Mouse (Mus musculus) neural tube, embryonic 13.5 days (tissue): ENCODE measurements at regions not wholly inside any gene's neighbourhood (a gene's known extent, or its start where the extent isn't known, plus 50 kb on each side); places are given as distances from the start of the nearest gene placed in this dataset.

Experiments used
- ATAC-seq: fragments of 200-750 bp; cut with Nextera tagmentation; 2 replicates; pipeline ENCODE4 v1.8.0; 2017; ENCODE audit warnings: low read depth, mild to moderate bottlenecking, moderate TSS enrichment, moderate library complexity
- H3K27ac ChIP-seq: fragments of 300-500 bp; sonication (generic); replicated peaks from 2 replicates; pipeline ENCODE4 v1.5.1; 2015; ENCODE audit warnings: moderate library complexity, mild to moderate bottlenecking, inconsistent platforms
- H3K27me3 ChIP-seq: fragments of 300-500 bp; sonication (generic); 2 replicates; pipeline ENCODE4 v1.6.1; 2015; ENCODE audit warnings: mild to moderate bottlenecking, inconsistent platforms
- H3K36me3 ChIP-seq: fragments of 300-500 bp; sonication (generic); 2 replicates; pipeline ENCODE4 v1.6.1; 2015; ENCODE audit warnings: mild to moderate bottlenecking, inconsistent platforms
- H3K4me1 ChIP-seq: fragments of 300-500 bp; sonication (generic); replicated peaks from 2 replicates; pipeline ENCODE4 v1.6.1; 2015; ENCODE audit warnings: inconsistent platforms
- H3K4me2 ChIP-seq: fragments of 300-500 bp; sonication (generic); 2 replicates; pipeline ENCODE4 v1.6.1; 2015; ENCODE audit warnings: inconsistent platforms, mild to moderate bottlenecking, moderate library complexity
- H3K4me3 ChIP-seq: fragments of 300-500 bp; sonication (generic); 2 replicates; pipeline ENCODE4 v1.5.1; 2015; ENCODE audit warnings: mild to moderate bottlenecking, inconsistent platforms
- H3K9ac ChIP-seq: fragments of 300-500 bp; sonication (generic); 2 replicates; pipeline ENCODE4 v1.6.1; 2015; ENCODE audit warnings: moderate library complexity, mild to moderate bottlenecking, inconsistent platforms
- H3K9me3 ChIP-seq: fragments of 300-500 bp; sonication (generic); 2 replicates; pipeline ENCODE4 v1.6.1; 2016; ENCODE audit warnings: inconsistent platforms
- WGBS: fragments of 180-500 bp; shearing (Covaris S2); methylation state at CpG from one replicate; pipeline ENCODE4 v1.1.7; 2015; 5-methylcytosine and 5-hydroxymethylcytosine counted together

DNA sequence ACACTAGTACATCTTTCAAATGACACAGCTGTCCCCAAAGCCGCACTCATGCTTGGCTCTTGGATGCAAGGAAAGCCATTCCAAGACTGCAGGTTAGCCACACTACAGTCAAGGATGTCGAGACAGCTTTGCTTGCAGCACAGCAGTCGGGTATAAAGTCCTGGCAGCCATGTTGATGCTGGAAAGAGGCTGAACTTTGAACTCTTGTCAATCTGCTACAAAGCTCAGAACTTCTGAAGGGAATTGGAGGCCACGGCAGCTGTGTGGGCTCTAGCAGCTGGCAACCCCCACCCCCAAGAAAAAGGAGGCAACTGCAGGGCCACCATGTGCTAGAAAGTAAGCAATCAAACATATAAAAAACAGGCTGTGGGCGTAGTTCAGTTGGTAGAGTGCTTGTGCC, 90.0 kb upstream of the Zcchc2 start:
- Histone ChIP-seq H3K27me3 (no peaks in the 10 kb centered on the region), H3K9ac (no peak overlapping the region), H3K27ac (no peak overlapping the region), H3K4me1 (no peaks in the 10 kb centered on the region), H3K4me3 (no peak overlapping the region), H3K9me3 (no peaks in the 10 kb centered on the region), H3K36me3 (no peaks in the 10 kb centered on the region), H3K4me2 (no peak overlapping the region)
- WGBS = 76% methylated on average over 5 of the region's 5 CpGs
- ATAC-seq = no peak

DNA sequence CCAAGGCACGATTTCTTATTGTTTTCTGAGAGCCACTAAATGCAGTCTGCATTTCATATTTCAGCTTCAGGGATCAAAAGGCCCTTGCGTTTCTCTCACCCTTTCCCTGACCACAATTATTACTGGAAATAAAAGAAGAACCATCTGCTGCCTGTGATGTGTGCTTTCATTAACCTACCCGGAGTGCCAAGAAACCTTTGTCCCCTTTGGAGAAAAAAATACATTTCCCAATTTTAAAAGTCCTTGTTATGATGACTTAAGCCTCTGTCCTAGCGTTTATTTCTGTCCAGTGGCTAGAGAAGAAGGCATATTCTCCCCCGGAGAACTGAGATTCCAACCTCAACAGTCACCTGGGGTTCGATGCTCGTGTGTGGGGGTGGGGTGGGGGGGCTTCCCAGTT, 89.3 kb upstream of the Zcchc2 start:
- Histone ChIP-seq H3K4me3 (no peak overlapping the region), H3K27me3 (no peaks in the 10 kb centered on the region), H3K4me2 (no peak overlapping the region), H3K27ac (no peak overlapping the region), H3K36me3 (no peaks in the 10 kb centered on the region), H3K4me1 (no peaks in the 10 kb centered on the region), H3K9me3 (no peaks in the 10 kb centered on the region), H3K9ac (no peak overlapping the region)
- WGBS = 82% methylated on average over 7 of the region's 7 CpGs
- ATAC-seq = no peak

DNA sequence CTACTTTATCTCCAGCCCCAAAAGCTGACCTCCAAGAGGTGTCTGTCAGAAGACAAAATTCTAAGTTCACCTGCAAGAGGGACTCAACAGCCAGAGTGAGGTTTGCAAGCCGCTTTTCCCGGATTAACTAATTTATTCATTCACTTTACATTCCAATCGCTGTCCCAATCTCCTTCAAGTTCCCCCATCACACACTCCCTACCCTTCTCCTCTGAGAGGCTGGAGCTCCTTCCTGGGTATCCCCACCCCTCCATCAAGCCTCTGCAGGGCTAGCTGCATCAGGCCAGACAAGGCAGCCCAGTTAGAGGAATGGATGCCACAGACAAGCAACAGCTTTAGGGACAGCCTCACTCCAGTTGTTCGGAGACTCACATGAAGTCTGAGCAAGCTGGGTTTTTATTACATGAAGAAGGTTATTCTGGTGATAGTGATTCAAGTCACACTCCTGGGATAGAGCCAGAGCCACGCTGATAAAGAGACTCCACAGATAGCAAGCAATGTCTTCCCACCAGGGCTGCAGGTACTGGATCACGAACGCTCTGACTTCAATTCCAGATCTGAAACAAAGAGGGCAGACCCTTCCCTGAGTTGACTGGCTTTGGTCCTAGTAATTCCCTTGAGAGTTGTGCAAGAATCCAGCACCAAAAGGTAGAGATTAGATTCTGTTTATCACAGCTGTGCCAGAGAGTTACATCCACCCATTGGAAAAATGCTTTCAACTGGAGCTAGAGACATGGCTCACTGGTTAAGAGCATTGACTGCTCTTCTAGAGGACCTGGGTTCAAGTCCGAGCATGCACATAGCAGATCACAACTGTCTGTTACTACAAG, 86.7 kb upstream of the Zcchc2 start:
- no peak overlapping the region for H3K27ac ChIP-seq
- H3K27me3 ChIP-seq = no peaks in the 10 kb centered on the region
- no peak for ATAC-seq
- H3K9ac ChIP-seq = no peak overlapping the region
- peaks cover 13% of the 10 kb centered on the region for H3K4me1 ChIP-seq
- WGBS = 71% methylated on average over 8 of the region's 8 CpGs
- no peaks in the 10 kb centered on the region for H3K9me3 ChIP-seq
- H3K4me3 ChIP-seq = no peak overlapping the region
- H3K4me2 ChIP-seq = no peak overlapping the region
- H3K36me3 ChIP-seq = no peaks in the 10 kb centered on the region

DNA sequence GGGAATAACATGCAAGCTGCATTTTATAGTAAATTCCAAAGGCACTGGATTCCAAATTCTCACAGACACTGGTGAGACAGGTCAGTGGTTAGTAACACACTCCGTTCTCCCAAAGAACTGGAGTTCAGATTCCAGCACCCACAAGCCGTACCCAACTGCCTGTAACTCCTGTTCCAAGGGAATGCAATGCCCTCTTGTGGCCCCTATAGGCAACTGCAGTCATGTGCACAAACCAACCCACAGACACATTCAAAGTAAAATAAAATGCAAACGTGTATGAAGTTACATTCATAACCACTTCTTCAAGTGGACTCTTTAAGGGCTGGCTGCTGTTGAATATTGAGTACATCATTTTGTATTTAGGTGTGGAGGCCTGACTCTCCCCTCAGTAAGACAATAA, 85.5 kb upstream of the Zcchc2 start:
- 92% methylated on average over 3 of the region's 3 CpGs for WGBS
- no peaks in the 10 kb centered on the region for H3K9me3 ChIP-seq
- H3K4me2 ChIP-seq = no peak overlapping the region
- H3K4me3 ChIP-seq = no peak overlapping the region
- no peaks in the 10 kb centered on the region for H3K27me3 ChIP-seq
- no peak overlapping the region for H3K27ac ChIP-seq
- no peak for ATAC-seq
- H3K9ac ChIP-seq = no peak overlapping the region
- H3K4me1 ChIP-seq = peaks cover 21% of the 10 kb centered on the region
- H3K36me3 ChIP-seq = no peaks in the 10 kb centered on the region

DNA sequence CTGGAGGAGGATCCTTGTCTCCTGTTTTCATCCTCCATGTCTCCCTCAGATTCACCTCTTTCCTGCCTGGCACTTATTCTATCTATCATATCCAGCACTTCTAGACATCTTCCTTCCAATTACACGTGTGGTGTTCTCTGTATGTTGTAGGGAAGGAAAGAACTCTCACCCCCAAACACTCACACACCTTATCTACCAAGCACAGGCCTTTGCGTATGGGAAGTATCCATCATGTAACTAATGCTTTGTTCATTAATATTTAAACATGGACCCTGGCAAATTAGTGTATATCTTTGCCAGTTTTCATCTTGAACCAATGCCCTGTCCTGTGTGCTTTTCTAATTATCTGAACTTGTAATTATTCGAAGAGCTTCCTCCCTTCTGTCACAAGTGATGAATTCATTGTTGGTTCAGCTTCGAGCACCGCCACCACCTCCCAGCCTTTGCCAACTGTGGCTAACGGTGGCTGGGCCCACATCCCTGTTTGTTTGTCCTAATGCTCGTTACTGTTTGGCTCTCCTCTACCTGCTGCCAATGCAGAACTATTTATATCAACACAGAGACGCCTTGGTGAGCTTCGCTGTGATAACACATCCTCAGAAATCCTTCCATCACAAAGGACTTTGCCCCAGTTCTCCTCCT, 84.3 kb upstream of the Zcchc2 start:
- Histone ChIP-seq H3K9me3 (no peaks in the 10 kb centered on the region), H3K4me1 (peaks cover 21% of the 10 kb centered on the region), H3K9ac (no peak overlapping the region), H3K4me3 (no peak overlapping the region), H3K27me3 (no peaks in the 10 kb centered on the region), H3K27ac (no peak overlapping the region), H3K36me3 (no peaks in the 10 kb centered on the region), H3K4me2 (no peak overlapping the region)
- ATAC-seq = no peak
- 70% methylated on average over 9 of the region's 9 CpGs for WGBS

DNA sequence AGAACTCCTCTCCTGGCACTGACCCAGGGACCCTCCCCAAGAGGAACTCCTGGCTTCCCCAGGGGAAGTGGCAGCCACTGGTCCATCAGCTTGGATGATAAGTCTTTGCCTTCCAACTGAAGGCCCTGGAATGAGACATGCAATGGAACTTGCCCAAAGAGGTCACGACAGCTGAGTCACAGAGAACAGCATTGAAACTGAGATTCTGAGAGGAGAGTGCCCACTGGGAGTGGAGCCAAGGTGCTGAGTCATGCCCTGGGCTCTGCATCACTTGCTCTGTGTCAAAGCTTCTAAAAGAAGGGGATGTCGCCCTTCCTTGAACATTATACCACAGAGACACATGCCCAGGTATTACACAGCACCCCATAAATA, 83.8 kb upstream of the Zcchc2 start:
- Histone ChIP-seq H3K36me3 (no peaks in the 10 kb centered on the region), H3K4me3 (no peak overlapping the region), H3K9me3 (no peaks in the 10 kb centered on the region), H3K4me1 (peaks cover 21% of the 10 kb centered on the region), H3K4me2 (no peak overlapping the region), H3K27me3 (no peaks in the 10 kb centered on the region), H3K9ac (no peak overlapping the region), H3K27ac (no peak overlapping the region)
- 78% methylated on average over 2 of the region's 2 CpGs for WGBS
- no peak for ATAC-seq

DNA sequence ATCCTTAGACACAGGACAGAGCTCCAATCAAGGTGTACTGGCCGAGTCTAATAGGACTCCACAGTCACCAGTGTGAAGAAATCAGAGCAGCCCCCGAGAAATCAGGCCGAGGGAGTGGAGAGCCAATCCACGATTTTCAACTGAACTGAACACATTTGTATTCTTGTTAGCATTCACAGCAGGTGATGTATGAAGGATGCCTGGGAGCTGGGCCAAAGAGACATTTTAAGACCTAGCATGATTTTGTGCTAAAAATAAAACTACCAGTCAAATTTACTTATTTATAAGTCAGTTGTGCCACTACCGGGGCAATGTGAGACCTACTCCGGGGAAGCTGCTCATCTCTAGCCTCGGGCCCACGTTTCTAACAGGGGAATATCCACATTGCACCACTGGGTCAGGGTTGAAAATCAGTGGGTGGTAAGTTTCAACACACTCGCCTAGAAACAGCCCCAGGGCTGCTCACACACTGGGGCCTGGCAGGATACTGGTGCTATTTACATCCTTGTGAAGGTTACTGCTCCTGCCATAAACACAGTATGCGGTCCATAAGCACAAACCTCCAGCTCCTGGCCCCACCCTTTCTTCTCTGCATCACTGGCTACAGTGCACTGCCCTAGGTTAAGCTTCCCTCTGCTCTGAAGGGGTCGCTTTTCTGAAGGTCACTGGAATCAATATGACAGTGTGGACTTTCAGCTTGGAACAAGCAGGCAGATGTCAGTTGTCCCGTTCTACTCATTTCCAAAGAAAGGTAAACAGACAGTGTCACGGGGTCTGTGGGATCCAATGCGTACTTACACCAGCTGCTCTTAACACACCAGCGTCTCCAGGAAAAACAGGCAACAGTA, 82.0 kb upstream of the Zcchc2 start:
- H3K9me3 ChIP-seq = no peaks in the 10 kb centered on the region
- H3K36me3 ChIP-seq = no peaks in the 10 kb centered on the region
- WGBS = 14% methylated on average over 15 of the region's 15 CpGs
- no peaks in the 10 kb centered on the region for H3K27me3 ChIP-seq
- H3K4me1 ChIP-seq = peaks cover 21% of the 10 kb centered on the region
- no peak overlapping the region; the same call in 1 of the 2 replicates for H3K4me2 ChIP-seq
- peak overlapping the region; percentile 42; the same call in 1 of the 2 replicates for H3K27ac ChIP-seq
- ATAC-seq = peak; percentile 80
- no peak overlapping the region for H3K9ac ChIP-seq
- no peak overlapping the region for H3K4me3 ChIP-seq

DNA sequence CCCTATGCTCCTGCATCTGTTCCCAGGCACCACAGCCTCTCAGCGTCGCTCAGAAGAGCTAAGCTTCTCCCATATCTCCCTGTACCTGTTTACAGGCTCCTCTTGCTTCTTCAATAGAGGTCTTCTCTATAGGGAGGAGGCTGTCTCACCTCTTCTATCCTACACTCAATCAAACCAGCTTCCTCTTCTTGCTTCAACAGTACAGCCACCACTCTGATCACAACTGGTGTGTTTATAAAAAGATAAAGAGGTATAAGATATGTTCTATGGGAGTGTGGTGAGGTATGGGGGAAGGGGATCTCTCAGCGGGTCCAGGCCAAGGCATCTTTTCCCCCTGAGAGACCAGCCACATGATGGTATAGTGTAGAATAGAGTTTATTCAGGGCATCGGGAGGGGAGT, 81.1 kb upstream of the Zcchc2 start:
- no peak overlapping the region for H3K4me3 ChIP-seq
- ATAC-seq = no peak
- 65% methylated on average over 4 of the region's 4 CpGs for WGBS

DNA sequence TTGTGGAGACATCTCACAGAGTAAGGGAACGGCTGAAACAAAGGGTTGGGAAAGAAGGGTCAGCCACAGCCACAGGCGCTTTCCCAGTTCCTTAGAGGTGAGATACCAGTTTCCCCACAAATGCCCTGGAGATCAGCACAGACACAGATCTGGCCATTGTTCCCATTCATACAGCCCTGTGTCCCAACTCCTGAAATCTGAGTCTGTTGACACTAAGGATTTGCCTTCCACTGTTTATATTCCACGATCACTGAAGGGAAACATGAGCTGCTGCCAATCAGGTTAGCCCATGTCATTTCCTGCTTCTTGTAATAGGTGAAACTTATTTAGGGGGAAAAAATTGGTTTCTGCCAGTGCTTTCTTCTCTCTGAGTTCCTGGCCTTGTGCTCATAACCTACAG, 78.5 kb upstream of the Zcchc2 start:
- H3K4me2 ChIP-seq = no peak overlapping the region
- ATAC-seq = no peak
- H3K36me3 ChIP-seq = no peaks in the 10 kb centered on the region
- H3K27me3 ChIP-seq = no peaks in the 10 kb centered on the region
- WGBS = 66% methylated on average over 3 of the region's 3 CpGs
- H3K4me1 ChIP-seq = peaks cover 16% of the 10 kb centered on the region
- no peak overlapping the region for H3K4me3 ChIP-seq
- H3K27ac ChIP-seq = no peak overlapping the region
- no peak overlapping the region for H3K9ac ChIP-seq
- H3K9me3 ChIP-seq = no peaks in the 10 kb centered on the region

More for the DNA sequence above, 81.1 kb upstream of the Zcchc2 start:
- Histone ChIP-seq H3K9me3 (no peaks in the 10 kb centered on the region), H3K4me1 (peaks cover 21% of the 10 kb centered on the region), H3K36me3 (no peaks in the 10 kb centered on the region), H3K9ac (no peak overlapping the region), H3K27me3 (no peaks in the 10 kb centered on the region), H3K27ac (no peak overlapping the region), H3K4me2 (no peak overlapping the region)

DNA sequence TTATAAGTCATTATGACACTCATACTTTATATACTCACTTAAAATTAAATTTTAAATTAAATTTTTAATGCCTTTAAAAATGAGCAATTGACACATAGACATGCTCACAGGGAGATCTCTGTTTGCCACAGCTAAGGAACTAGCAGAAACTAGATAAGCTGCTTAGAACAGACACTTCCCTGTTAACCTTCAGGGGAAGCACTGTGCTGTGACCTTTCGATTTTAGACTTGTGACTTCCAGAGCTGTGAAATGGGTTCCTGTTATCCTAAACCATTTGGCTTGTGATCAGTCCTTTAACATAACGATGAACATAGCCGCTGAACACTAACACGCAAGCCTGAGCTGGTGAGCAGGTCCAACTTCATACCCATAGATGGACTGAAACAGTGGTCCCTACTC, 68.4 kb upstream of the Zcchc2 start:
- 96% methylated on average over 4 of the region's 4 CpGs for WGBS

DNA sequence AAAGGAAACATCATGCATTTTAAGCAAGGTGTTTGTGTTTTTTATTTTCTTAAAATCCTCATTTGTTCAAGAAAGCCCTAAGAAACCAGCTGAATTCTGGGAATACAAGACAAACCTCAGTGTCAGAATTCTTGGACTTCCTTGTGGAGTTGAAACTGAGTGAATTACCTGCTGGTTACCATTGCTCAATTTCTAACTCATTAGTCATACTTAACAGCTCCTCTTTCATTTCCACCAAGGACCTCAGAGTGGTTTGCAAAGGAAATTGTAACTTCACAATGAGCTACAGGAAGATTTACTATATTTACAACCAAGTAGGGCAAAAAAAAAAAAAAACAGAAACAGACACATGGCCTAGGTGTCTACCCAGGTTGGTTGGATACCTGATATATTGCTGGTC, 67.6 kb upstream of the Zcchc2 start:
- no peak for ATAC-seq

More for the DNA sequence above, 68.4 kb upstream of the Zcchc2 start:
- Histone ChIP-seq H3K36me3 (no peaks in the 10 kb centered on the region), H3K4me1 (no peaks in the 10 kb centered on the region), H3K4me3 (no peak overlapping the region), H3K27me3 (no peaks in the 10 kb centered on the region), H3K9ac (no peak overlapping the region), H3K4me2 (no peak overlapping the region), H3K9me3 (no peaks in the 10 kb centered on the region), H3K27ac (no peak overlapping the region)
- no peak for ATAC-seq

DNA sequence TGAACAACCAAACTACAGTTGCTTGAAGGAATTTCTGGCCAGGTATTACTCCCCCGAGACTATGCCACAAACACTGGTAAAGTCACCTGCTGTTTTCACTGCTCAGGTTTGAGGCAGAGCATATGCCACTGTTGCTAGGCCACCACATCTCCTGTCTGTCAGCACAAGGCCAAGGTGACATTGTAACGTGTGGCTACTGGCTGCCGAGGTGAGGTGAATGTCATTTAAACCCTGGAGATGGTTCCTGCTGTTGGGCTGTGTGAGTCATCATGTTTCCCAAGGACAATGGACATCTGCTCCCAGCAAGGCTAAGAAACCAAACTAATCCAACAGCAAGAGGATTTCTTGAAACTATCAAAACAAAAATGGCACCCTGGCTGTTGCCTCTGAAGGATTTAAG, 67.2 kb upstream of the Zcchc2 start:
- no peak for ATAC-seq
- no peak overlapping the region for H3K4me3 ChIP-seq
- WGBS = 80% methylated on average over 3 of the region's 3 CpGs
- H3K9me3 ChIP-seq = no peaks in the 10 kb centered on the region
- no peaks in the 10 kb centered on the region for H3K27me3 ChIP-seq
- no peak overlapping the region for H3K27ac ChIP-seq
- H3K4me1 ChIP-seq = no peaks in the 10 kb centered on the region
- H3K9ac ChIP-seq = no peak overlapping the region
- no peaks in the 10 kb centered on the region for H3K36me3 ChIP-seq
- H3K4me2 ChIP-seq = no peak overlapping the region

More for the DNA sequence above, 67.6 kb upstream of the Zcchc2 start:
- Histone ChIP-seq H3K4me1 (no peaks in the 10 kb centered on the region), H3K9ac (no peak overlapping the region), H3K4me2 (no peak overlapping the region), H3K27me3 (no peaks in the 10 kb centered on the region), H3K27ac (no peak overlapping the region), H3K36me3 (no peaks in the 10 kb centered on the region), H3K4me3 (no peak overlapping the region), H3K9me3 (no peaks in the 10 kb centered on the region)
